Mouse (Mus musculus): ENCODE data around the gene Dnajb11.
A peak's percentile ranks its signal among the peaks of the same experiment; 100 is the strongest.

The Dnajb11 gene

DNA sequence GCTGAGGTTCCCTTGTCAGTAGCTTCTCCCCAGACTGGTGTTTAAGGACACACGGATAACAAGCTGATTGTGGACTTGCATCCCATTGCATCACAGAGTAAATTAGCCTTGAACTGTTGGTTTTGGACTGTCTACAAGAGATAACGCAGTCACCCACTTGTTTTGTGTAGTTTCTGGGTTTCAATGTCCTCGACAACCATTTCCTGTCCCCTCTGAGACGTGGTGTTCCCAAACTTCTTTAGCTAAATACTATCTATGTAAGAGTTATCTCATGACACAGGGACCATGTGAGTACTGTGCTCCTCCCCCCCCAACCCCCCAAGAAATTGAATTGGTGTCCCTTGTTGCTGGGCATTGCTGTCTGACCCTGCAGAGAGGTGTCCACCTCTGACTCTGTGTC is 23.8 kb downstream of the Dnajb11 start:
- DNase-seq (ENCODE audit: low spot score in 2 of 2): no peak

DNA sequence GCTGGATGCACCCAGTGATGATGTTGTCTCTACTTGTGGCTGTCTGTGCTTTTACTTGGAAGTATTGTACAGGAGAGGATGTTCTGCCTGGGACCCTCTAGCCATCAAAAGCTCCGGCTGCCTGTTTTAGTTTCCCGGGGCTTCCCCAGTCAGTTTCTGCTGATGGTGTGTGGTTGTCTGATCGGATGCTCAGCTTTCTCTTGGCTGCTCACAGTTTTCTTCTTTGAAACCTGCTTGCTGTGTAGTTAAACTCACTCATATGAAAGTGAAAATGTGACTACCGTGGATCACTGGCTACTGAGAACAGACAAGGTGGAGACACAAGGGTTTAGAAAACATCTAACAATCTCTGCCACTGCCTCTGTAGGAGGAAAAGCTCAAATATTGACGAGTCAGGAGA is 25.8 kb downstream of the Dnajb11 start:
- DNase-seq (ENCODE audit: low spot score in 2 of 2): no peak

DNA sequence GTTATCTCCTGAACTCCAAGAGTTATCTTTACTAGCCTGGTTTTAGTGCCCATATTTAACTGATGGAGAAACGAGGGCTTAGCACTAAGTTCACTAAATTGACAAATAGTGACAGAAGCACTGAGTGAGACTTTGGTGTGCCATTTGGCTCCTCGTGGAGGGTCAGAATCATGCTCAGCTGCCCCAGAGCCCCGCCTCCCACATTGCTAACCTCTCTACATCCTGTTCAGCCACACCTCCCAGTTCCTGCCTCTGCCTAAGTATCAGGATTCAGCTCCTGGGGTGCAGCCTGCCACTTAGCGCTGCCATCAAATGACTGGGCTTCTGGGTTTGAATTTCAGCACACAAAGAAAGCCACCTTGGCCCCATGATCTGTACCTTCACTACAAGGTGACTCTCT is 27.7 kb downstream of the Dnajb11 start:
- no peak for DNase-seq (ENCODE audit: low spot score in 2 of 2)

DNA sequence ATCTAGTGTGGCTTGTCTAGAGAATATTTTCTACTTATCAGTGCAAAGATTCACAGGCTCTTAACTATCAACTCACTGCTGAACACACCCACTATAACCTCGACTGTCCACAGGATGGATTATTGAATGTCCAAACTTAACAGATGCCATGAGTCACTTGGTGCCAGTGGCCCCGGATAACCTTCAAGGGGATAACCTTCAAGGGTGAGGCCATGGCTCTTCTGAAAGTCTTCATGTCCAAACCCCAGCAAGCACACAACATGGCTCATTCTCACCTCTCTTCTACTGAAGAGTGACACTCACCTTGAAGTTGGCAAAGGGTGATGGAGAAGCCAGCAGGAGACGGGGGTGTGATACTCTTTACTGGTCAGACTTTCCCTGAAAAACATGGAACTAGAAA is 29.1 kb downstream of the Dnajb11 start:
- DNase-seq (ENCODE audit: low spot score in 2 of 2): no peak

DNA sequence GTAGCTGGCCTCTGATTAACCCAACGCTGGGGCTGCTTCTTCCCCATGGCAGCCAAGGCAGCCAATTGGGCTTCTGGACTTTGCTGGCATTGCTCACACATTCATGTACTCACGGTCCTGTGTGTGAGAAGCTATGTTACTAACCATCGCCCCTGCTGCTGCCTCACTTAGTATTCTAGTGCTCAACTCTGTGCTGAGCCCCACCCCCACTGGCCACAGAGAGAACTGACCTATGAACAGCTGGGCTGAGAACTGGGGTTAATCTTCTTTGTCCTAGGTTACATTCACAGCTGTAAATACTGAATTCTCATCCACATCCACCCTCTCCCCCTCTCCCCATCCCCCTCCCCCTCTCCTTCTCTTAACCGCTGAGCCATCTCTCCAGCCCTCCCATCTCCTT is 31.2 kb downstream of the Dnajb11 start:
- DNase-seq (ENCODE audit: low spot score in 2 of 2): no peak

DNA sequence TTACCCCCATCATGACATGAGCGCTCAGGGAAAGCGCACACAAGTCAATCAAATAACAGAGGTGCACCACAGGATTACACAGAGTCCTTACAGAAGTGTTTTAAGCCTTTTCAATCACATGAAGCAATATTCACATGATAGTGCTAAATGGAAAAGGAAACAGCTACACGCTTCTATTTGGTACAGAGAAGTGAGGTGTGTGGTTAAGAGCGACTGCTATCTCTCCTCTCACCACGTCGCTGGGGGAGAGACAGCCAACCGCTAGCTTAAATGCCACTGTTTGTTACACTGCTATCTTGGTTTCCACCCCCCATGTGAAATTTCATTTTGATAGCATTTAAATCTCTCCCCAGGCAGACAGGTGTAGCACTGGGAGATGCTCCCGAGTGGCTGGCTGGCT is 32.1 kb downstream of the Dnajb11 start:
- DNase-seq (ENCODE audit: low spot score in 2 of 2): no peak

DNA sequence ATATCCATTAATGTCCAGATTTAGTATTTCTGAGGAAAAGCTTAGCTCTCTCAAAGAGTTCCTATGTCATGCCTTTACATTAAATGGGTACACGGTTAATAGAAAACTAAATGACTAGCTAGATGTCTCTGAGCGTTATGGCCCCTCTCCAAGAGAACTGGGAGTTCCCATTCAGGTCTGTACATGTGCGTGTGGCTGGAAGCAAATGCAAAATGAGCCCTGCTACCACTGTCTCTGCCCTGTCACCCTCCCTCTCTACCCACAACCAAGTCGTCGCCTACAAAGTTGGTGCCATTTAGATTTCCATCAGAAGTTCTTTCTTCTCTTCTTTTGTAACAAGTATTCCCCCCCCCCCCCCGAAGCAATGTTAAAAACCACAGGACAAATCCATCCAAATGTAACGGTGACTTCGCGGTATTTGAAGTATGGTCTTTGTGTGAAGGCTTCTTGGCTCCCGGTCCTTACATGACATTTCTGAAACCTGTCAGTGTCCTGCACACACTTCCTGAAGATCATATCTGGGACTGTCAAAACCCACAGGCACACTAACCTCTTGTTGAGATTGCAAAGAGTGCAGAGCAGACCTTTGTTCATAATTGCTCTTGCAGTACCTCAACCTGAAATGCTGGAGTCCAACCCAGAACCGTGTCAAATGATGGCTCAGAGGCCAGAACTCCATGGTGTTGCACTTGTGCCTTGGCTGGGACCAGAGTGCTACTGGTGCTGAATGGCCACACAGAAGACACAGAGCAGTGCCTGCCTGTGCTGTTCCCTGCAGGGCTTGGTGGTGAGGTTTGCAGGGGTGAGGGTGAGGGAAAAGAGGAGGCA is 33.3 kb downstream of the Dnajb11 start, which contains the start of gene Ahsg:
Gene Ahsg (plus strand): TSS at position 595 of the 828 bp plus-strand sequence.
- no peak for DNase-seq (ENCODE audit: low spot score in 2 of 2)

DNA sequence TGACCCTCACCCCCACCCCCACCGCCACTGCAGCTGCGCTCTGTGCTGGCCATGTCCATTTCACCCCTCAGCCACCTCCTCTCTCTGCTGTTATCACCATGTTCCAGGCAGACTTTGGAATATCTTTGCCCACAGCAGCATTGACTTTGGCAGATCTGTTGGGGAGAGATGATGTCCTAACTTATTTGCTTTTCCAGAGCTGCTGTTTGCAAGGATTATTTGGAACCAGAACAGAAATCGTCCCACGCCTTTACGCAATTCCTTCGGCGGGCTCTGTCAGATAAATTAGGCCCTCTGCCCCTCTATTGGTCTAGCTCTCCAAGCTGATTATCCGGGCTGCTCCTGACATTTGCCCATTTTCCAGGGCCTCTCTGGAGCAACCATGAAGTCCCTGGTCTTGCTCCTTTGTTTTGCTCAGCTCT is 34.1 kb downstream of the Dnajb11 start:
- DNase-seq (ENCODE audit: low spot score in 2 of 2): no peak

DNA sequence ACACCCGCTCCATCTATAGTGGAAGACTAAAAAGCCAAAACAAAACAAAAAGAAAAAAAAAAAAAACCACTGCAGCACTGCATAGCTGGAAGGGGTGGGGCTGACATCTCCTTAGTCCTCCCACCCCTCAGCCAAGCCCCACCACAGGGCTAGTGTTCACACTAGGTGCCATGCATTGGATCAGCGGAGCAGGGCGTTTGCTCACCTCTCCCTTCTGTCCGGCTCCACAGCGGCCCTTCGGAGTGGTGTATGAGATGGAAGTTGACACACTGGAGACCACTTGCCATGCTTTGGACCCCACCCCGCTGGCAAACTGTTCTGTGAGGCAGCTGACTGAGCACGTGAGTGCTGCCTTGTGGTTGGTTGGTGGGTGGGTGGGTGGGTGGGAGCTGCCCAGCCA is 36.5 kb downstream of the Dnajb11 start:
- DNase-seq (ENCODE audit: low spot score in 2 of 2): no peak

DNA sequence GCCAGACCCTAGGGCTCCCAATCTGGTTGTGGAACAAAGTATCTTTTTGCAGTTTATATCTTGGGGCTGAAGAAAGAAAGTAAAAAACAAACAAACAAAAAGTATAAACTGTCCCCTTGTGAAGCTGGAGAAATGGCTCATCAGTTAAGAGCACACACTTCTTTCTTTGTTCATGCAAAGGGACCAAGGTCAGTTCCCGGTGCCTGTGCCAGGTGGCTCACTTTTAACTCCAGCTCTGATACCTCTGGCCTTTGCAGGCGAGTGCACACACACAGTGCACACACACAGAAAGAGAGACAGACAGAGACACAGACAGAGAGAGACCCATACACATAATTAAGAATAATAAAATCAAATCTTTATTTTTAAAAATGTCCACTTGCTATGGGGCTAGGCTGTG is 39.0 kb downstream of the Dnajb11 start:
- DNase-seq (ENCODE audit: low spot score in 2 of 2): no peak

DNA sequence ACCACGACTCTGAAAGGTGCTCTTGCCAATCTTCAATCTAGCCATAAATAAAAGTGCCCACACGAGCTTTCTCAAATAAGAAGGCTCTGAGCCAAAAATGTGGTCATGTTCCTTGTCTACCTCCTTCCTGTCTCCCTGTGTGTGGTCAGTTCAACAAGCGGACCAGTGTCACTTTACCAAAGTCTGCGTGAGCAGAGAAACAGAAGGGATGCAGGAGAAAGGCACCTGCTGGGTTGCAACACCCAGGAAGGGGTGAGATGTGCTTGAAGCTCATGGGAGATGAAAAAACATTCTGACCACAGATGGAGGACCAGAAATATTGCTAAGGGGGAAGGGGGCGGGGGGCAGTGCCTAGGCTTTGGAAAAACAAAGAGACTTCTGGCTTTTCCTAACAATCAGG is 41.7 kb downstream of the Dnajb11 start:
- no peak for DNase-seq (ENCODE audit: low spot score in 2 of 2)

DNA sequence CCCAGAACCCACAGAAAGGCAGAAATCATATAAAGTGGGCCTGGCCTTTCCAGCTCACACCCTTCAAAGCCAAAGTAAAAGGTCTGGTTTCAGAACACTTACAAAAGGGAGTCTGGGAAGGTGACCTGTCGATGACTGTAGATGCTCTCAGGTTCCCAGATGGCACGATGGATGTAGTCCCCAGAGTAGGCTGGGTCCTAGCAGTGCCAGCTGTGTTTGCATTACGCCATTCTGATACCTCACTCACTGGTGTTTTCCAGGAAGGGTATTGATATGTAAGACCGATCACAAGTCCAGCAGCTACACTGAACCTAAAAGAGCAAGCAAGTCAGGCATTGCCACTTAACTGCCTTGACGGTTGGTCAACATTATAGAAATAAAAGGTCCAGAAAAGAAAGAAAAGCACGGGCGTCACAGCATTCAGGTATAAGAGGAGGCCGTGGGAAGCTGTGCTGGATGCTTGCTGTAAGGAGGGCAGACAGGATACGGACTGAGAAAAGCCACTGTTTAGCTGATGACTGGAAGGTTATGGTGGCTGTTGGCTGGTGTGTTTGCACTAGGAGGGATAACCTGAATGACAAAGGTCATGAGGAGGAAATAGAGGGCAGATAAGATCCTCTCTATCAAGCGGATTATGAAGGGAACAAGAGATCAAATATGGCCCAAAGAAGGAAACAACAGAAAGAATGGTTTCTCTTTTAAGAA is 42.4 kb downstream of the Dnajb11 start:
- DNase-seq (ENCODE audit: low spot score in 2 of 2): no peak

DNA sequence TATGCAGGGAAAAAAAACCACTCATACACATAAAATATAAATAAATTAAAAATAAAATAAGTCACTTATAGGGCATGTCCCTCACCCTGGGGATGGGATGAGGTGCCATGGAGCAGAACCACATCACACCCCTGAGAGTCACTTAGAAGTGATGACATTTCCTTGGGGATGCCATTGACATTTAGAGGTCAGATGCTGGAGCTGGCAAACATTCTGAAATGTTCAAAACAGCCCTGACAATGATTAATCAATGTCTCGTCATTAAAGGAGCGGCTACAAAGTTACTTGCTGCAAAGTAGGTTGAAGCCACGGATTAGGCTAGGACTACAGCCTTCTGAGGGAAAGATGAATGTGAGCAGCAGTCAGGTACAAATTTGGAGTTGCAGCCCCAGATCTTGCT is 43.7 kb downstream of the Dnajb11 start:
- no peak for DNase-seq (ENCODE audit: low spot score in 2 of 2)

DNA sequence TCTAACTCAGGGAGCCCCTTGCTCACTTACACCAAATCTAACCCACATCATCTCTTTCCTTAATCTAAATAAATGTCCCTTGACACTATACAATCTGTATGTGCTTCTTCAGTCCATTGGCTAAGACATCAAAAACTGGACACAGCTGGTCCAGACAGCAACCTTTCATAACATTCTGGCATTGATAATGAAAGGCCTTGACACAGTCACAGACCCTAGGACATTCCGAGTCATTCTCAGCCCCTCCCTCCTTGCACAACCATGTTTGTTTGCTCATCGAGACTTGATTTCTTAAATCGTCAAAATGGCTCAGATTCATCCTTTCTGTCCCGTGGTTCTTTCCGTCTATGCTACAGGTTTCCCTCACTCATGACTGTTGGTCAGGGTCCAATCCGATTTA is 51.6 kb downstream of the Dnajb11 start:
- no peak for DNase-seq (ENCODE audit: low spot score in 2 of 2)

DNA sequence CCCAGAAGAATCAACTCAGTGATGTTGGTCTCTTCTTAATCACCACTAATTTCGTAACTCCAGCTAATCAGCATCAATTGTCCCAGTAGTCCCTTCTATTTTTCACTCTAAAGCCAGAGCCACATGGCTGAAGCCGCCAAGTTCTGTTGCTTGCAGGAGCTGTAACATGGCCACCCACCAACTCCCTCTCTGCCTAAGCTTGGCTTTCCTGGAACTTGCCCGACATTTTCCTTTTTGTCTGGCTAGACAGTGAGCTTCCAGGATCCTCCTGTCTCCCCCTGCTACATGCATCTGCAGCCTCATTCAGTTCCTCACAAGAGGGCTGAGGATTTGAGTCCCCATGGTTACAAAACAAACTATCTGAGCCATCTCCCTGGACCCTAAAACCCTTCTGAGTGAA is 54.3 kb downstream of the Dnajb11 start:
- no peak for DNase-seq (ENCODE audit: low spot score in 2 of 2)

DNA sequence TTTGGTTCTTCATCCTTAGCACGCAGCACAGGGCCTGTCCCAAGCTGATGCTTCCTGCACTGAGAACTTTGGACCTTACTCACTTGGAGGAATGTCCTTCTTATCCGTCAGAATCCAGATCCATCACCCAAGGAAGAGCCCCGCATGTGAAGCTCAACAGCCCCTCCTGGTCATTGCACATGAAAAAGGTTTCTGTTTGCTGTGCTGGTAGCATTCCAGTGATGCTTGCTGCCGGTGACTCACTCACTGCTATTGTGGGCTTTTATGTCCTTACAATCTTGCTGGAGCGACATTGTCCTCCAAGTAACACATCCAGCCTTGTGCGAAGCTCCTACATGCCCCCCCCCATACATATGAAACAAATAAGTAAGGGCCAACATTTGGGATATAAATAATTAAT is 55.2 kb downstream of the Dnajb11 start:
- no peak for DNase-seq (ENCODE audit: low spot score in 2 of 2)

DNA sequence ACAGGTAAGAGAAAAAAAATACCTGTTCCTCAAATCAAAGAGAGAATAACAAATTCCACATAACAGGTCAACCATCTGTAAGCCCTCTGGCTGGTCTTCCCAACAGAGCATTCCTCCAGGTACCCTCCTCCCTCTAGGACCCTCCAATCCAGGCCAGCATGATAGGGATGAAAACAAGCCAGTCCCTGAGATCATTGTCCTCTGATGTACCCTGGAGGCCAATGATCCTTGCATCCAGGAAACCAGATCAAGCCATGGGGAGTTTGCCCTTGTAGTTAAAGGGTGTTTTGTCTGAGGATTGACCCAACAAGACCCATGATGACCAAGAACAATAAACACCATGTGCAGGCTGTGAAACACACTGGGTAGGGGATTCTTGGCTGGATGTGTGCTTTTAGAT is 56.6 kb downstream of the Dnajb11 start:
- no peak for DNase-seq (ENCODE audit: low spot score in 2 of 2)

DNA sequence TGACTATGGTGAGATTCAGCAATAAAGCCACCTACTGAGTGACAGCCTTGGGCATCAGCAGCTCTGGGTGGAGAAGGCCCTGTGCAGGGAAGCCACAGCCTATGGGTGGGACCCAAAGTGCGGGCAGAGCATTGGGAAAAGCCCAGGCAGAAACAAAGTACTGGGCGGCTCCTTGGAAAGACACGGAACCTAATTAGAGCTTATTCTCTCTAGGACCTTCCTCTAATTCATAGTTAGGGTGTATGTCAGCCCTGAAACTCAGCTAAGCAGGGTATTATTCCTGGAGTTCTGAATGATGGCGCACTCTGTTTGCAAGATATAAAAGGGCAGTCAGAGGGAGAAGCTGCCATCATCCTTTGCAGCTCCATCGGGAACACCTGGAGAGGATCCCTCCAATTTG is 60.4 kb downstream of the Dnajb11 start, which contains the start of gene Fetub:
Gene Fetub (plus strand): TSS at position 301 of the 400 bp plus-strand sequence.
- DNase-seq (ENCODE audit: low spot score in 2 of 2): no peak

DNA sequence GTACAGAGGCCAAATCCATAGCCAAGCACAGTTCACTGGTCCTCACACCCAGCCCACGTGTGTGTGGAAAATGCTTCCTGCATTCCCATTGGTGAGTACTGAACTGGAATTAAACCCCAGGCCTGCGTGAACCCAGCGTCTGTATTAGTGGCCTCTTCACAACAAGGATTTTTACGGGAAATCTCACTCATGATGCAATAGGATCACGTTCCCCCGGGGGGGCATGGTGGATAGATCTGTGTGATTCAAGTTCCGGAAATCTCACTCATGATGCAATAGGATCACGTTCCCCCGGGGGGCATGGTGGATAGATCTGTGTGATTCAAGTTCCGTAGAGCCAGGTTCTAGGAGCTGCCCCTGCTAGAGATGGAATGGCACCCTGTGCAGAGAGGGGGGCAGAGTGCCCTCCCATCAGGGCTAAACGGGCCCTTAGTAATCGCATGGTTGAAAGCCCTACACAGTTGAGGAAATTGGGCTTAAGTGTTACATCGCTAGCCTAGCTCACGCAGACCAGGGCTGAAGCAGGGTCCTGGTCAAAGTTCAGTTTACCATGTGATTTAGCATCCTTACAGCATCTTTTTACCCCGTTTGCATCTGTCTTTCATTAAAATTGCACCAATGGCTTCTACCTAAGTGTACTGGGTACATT is 61.1 kb downstream of the Dnajb11 start:
- peak in 1 of 2 experiments; percentile 6 for DNase-seq (ENCODE audit: low spot score in 2 of 2)

DNA sequence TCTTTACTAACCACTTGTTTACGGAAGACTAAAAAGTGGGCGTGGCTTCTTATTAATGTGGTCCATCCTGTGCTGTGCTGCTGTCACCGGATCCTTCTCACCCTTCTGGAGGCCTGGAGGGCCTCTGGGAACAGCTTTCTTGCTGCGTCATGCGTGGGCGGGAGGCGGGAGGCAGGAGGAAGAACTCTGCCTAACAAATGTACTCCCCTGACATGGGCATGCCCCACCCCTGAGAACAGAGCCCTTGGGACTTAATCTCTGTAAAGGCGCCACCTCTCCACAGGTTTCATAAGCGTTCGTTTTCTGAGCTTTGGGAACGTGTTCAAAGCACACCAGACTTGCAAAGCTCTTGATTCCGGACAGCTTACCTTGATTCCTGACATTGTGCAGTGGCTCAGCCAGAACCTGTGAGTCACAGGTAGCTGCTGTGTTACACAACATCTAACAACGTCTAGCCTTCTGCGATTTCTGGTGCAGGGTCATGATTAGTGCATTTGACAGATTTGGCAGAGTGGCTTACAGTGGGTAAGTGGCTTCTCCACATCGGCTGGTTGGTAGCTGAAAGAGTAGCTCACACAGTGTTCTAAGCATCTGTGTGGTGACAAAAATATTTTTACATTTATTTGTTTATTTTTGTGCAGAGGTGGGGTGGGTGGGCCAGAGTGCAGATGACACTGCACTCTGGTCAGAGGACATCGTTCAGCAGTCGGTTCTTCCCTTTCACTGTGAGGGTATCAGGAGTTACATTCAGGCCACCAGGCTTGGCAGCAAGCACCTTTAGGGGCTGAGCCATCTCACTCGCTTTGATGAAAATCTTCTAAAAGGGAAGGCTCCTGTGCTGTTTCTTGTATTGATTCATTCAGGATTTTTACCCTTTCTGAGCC is 62.6 kb downstream of the Dnajb11 start:
- DNase-seq (ENCODE audit: low spot score in 2 of 2): peak; percentile 41 to 50

DNA sequence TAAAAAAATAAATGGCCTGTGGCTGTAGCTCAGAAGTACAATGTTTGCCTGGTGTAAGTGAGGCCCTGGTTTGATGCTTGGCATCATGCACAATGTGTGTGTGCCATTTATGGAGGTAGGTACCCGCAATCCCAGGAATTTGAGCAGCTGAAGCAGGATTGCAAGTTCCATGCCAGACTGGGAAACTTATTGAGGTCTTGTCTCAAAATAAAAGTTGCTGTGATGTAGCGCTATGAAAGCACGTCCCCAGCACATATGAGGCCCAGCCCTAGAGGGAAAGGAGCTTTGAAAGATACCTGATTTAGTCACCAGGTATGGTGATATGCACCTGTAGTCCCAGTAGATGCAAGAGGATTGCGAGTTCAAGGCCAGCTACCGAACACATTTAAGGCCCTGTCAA is 64.1 kb downstream of the Dnajb11 start:
- DNase-seq (ENCODE audit: low spot score in 2 of 2): no peak

DNA sequence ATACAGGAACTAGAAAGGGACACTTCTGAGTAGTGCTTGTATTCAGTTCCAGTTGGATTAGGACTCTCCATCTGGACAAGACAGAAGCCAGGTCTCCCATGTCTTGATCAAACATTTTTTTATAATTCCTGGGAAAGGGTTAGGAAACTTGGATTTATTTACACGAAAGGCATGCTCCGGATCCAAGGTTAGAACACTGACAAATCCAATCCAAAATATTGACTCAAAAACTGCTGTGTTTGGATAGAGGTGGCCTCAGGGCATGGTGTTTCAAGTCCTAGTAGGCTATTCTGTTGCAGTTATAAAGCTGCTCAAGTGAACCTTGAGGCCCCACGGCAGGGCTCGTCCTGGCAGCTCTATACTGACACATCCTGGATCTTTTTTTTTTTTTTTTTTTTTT is 64.8 kb downstream of the Dnajb11 start:
- no peak for DNase-seq (ENCODE audit: low spot score in 2 of 2)

All from urinary bladder, postnatal 36 days (tissue).